Mouse (Mus musculus): Measurements from ENCODE around the gene Tmtc4.

The Tmtc4 gene

DNA sequence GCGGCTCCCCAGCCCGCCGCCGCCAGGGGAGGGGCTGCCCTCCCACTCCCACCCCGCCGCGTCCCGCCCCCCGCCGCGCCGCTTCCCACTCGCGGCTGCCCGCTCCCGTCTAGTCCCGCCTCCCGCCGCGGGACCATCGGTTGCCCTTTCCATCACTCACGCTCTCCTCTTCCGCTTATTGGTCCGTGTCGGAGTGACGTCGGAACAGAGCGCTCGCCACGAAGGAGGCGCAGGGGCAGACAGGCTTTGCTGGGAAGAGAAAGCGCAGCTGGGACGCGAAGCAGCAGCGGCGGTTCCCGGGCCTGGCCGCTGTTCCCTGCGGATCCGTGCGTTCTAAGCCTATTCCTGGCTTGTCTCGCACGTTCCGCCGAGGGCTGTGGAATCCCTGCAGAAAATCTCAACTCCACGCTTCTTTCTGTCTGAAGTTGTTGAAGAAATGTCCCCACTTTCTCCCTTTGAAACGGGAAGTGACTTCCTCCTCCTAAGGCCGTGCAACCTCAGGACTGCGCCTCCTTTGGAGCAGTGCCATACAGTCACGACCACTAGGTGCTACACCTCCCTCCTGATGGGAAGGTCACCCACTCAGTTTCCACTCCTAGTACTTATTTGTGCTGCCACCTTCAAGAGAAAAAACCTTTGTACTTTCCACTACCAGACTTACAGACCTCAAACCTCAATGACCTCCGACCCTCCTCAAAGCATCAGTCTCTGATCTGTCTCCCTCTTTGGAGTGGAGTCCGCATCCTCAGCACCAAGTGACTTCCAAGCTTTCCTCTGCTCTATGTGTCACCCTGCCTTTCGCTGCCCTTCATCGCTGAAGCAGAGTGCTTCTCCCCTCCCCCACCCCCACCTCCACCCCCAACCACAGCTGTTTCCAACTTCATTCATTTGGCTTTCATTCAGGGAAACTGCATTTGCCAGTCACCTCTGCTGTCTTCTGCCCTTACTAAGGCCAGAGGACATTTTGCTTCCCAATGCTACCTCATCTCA lies at the start of gene Tmtc4:
Gene Tmtc4, minus strand, starts transcription at position 810 of the 990 bp plus-strand sequence.
- DNase-seq, result peak; percentile 90

DNA sequence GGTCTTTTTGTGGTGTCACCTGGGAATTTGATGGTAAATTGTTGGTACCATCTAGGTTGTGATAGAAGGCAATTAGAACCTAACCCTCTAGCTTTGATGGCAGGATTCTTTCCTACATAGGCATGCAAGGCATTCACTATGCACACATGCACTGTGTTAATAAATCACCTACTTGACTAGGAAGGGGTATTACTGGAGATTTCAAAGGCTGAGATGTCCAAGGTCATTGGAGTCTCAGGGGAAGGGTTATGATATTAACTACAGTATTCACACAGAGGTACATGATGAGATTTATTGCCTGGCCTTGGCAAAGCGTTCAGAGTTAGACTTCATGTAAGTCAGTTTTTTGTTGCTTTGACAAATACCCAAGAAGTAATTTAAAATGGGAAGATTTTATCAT lies 48.6 kb upstream of the Tmtc4 start:
- no peak for DNase-seq

DNA sequence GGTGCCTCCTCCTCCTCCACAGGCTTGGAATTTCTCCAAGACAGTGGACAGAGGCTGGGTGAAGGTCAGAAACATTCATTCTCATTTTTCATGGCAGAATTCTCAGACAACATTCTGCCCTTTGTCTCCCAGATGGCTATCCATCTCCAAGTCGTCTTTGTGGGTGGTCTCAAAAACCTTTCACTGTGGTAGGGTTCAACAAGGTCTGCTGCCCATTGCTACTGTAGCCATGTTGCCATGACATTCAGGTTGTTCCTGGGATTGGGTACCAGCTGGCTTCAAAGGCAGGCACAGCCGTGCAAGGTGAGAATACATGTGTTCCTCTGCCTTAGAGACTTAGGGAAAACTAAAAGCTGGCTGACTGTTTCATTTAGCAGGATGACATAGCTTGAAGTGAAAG lies 44.0 kb upstream of the Tmtc4 start:
- no peak for DNase-seq

DNA sequence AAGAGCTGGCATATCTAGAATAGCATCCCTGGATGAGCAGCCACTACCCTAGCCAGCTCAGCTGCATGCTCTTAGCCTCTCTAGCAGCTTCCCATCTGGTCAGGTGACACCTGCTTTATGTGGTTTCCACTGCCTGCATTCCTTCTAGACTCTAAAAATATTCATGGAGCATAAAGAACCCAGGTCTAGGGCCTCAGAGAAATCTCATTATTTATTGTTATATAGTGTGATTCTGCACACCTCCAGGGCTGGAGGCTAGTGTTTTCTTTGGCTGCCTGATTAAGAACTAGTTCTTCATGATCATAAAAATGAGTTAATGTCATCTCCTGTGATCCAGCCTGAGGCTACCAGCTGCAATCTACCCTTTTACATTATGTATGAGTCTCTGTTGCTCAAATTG lies 39.1 kb upstream of the Tmtc4 start:
- no peak for DNase-seq

DNA sequence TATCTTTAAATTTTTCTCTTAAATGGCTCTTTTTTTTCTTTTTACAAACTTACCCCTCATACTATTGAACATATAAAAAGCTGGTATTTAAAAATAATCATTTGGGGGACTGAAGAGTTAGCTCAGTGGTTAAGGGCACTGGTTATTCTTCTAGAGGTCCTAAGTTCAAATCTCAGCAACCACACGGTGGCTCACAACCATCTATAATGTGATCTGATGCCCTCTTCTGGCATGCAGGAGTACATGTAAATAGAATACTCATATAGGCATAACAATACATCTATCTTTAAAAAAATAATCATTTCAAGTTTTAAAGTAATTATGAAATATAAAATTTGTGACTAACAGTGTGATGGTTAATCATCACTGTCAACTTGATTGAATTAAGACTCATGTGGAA lies 32.5 kb upstream of the Tmtc4 start:
- DNase-seq, result no peak

DNA sequence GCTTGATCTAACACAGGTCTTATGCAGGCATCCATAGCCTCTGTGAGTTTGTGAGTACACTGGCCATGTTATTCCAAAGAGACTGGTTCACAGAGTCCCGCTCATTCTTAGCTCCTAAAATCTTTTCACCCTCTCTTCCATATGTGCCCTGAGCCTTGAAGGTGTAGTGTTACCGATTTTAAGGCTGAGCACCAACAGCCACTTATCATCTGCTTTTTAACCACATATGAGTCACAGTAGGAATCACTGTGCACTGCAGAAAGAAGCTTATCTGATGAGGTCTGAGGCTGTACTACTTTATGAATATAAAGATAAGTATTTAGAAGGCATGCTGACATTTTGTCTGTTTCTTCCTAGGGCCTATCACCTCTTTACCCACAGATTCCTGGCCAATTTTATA lies 31.9 kb upstream of the Tmtc4 start:
- DNase-seq, result no peak

DNA sequence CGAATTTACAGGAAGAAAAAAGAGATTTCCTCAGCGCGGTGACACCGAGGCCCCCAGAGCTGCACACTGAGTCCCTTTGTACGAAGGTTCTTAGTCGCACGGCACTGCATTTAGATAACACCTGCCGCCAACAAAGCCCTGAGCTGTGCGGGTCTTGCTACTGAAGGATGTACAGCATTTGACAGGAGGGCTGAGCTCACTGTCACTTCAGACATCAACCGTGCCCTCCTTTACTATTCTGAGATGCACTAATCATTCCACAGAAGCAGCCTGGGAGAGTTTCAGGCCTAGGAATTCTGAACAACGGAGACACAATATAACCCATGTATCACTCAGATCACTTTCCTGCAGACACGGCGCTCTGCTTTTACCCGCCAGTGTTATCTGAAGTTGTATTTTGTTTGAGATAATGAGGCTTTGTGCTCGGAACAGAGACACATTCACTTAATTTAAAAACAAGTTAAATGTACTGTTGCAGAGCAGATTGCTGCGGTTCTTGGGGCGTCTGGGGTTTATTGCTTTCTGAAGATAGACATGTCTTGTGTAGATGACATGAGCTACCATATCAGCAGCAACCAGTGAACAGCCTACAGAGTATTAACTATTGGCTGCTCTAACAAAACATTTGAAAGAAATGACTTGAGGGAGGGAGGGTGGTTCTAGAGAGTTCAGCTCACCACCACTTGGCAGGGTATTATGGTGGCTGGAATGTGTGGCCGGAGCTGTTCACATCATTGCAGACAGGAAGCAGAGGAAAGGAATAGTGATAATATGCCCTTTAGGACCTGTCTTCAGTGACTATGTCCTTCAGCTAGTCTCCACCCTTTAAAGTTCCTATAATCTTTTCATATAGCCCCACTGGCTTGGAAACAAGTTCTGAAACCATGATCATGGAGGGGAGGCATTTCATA lies 25.5 kb upstream of the Tmtc4 start:
- no peak for DNase-seq

DNA sequence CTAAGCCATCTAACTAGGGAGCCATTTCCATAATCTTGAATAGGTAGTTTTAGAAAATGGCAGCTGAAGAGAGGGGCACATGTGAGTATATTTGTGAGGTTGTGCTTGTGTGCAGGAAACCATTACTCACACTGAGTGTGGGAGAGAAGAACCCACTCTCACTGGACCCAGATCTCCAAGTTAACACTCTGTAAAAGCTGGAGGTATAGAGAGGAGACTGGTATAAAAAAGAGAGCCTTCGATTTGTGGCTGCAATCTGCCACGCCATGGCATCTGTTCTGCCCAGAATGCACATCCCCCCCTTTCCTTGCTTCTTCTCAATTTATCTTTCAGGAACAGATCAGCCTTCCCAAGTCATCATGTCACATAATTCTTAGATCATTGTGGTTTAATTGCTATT lies 24.8 kb upstream of the Tmtc4 start:
- no peak for DNase-seq

DNA sequence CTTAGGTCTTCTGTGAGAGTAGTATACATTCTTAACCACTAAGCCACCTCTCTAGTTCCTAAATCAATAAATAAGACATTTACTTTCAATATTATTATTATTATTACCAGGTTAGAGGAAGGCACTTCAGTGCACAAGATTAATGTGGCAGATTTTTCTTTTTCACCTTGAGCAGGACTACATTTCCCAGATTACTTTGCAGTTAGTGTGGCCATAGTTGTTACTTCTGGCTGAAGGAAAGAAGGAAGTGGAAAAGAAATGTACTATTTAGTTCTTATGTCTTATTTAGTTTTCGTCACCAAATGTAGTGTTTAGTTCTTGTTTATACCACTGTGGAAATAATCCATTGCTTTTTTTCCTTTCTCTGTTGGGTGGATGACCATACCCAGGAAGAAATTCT lies 19.9 kb upstream of the Tmtc4 start:
- no peak for DNase-seq

DNA sequence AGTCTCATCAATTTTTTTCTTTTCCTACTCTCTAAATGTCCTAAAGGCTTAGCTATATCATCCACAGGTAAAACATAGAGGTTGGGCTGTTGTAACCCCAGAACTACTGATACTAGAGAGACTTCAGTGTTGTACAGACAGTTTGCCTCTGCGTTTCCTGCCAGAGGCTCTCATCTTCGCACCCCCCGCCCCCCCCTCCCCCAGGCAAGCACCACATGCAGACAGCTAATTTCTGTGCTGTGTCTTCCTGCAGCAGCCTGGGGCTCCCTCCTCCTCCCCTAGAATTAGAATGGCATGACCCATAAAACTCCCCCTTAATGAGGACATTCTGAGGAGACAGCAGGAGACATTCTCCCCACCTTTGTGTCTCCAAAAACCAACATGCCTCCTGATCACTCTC lies 17.6 kb upstream of the Tmtc4 start:
- DNase-seq, result no peak

DNA sequence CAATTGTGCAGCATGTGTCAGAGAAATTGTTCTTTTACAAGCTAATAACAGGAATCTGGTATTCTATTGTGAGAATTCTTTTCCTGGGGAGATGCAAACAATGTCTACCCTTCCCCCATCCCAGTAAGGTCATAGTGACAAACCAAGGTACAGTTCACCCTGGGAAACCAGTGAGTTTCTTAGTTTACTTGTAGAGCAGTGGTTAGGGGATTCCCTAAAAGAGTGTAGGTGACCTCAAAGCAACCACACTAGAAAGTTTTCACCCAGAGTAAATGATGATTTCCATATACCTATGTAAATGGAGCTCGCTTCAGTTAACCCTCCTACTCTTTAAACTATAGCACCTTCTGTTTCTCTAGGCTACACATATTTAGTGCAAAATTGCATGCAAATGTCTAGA lies 13.6 kb upstream of the Tmtc4 start:
- no peak for DNase-seq

DNA sequence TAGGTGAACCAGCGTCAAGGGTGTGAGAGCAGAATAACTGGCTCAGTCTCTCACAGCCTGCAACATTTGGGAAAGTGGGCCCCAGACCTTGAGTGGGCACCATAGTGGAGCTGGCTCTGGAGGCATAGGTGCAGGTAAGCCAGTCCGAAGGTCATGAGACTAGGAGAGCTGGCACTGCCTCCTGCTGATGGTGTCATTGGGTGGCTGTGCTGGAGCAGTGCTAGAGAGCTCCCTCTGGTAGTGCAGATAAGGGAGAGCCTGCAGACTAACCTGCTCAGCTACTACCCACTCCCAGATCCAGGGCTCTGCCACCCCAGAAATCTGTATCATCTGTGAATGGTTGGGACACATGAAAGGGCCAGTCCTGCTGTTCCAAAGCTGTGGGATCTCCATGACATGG lies 10.1 kb upstream of the Tmtc4 start:
- no peak for DNase-seq

DNA sequence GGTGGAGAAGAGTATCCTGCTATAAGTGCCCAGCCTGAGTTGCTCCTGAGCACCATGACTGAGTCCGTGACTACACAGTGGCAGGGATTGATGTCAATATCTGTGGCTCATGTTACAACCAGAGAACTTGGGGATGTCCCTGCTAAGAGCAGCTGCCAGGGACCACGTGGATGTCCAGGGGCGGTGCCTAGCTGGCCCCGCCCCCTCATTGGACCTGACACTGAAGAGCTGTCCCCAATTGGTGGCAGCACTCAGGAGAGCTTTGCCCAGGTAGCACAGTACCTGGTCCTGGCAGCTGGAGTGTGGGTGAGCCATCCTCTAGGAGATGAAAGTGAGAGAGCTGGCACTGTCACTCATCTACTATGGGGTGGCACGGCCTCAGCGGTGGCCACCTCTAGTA lies 9.1 kb upstream of the Tmtc4 start:
- no peak for DNase-seq

DNA sequence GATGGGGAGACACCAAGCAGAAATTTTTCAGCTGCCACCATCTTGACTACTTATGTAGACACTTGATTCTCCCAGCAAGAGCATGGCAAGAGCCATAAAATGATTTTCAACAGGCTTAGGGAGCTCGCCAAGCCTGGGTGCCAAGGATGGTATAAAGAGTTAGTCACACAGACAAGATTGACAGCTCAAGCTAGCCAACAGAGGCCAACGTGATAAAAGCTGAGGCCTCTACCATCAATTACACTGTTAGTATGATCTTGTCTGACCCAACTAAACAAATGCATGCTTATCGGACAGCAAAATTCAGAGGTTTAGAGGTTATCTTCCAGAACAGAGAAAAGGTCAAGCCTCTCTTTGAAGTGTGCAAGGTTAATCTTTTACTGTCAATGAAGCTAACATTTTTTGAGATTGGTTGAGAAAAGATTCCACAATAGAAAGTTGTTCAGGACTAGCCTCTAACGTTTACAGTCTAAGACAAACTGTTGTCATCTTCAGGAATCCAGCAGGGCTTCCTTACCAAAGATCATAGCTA lies 6.8 kb upstream of the Tmtc4 start:
- DNase-seq, result no peak

DNA sequence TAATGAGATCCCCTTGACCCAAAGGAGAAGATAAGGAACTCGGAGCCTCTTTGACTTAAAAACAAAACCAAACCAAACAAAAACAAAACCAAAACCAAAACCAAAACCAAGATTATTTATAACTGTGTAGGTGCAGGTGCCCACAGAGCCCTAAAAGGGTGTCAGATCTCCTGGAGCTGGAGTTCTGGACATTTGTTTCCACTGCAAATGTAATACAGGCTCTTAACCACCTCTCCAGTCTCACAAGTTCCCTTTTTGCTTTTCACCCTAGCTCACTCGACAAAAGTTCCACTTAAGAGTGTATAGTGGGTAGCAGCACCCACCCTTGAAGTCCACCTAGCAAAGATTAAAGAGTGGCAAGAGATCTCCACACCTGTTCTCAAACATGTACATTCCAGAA lies 2.6 kb upstream of the Tmtc4 start:
- DNase-seq, result no peak

DNA sequence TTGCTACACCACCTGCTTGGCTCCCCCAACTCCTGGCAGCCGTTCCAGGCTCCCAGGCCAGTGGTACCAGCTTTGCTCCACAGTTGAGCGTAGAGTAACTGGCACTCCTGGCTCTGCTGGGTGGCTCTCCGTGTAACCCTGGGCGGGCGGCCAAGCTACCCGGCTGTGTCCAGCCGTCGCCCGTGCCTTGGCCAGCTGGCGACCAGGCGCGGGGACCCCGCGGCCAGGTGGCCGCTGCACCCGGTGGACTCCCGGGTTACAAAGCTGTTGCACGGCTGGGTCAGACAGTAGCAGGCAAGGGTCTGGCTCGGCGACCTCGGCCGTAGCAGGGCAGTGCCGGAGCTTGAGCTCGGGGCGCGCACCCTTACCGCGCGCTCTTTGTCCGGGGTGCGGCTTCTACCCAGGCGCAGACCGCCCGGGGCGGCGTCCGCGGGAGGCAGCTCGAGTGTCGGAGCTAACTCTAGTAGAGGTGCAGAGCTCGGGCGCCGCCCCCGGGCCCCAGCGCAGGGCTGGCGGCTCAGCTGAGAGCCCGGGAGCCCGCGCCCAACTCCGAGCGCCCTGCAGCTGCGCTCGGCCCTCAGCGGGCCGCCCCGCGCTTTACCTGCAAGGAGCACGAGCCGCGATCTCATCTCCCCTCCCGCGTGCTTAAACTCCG lies 1.1 kb downstream of the Tmtc4 start:
- DNase-seq, result peak in 1 of 2 experiments; percentile 70

DNA sequence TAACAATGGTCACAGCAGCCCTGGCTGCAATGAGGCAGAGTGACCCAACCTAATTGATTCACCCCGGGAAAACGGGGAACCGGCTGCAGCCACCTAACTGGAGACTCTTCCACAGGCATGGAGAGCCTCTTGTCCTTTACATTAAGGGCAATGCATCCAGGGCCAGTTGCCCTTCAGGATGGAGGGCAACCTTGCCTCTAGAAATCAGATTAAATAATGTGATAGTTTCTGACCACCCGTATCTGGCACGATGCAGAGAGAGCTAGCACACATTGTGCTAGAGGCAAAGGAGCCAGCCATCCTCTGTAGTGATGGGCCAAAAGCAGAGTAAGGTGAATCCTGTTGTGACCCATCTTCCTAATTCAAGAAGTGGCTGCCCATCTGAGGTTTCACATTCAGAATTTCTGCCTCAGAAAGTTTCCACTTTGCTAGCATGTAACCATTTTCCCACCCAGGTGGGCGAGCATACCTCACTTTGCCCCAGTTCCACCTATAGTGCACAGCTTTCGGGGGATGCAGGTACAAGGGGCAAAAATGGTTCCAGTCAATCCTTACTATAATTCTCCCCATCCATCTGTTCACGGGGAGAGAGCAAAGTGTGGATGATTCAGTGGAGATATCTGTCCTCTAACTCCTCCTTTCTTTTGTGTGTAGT lies 1.9 kb downstream of the Tmtc4 start:
- DNase-seq, result no peak

DNA sequence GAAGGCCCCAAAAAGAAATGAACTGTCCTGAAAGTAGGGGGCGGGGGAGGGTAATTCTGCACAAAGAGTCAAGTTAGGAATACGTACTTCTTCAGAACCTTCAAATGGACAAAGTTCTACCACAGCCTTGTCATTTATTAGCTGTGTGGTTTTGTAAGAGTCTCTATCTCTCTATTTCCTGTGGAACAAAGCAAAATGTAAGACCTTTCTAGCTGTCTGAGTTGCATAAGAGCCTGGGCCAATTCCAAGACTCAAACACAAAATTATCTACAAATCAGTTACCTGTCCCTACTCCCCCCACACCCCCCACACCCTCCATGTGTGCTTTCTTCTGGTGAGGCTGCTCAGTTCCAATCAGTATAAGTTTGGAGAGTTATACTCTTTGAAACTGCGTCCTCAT lies 5.0 kb downstream of the Tmtc4 start:
- no peak for DNase-seq

DNA sequence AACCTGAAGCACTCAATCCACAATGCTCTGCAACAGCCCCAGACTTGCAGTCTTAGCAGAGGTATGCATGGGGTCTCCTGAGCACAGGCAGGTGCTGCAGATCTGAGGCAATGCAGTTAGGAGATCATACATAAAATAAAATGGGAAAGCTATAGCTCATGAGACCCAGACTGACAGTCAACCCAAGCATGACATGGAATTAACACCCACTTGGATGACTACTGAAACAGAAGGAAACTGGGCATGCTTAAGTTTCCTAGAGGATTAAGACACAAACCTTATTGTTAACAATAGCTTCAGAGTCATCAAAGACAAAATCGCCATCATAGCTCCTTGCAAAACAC lies 6.1 kb downstream of the Tmtc4 start:
- DNase-seq, result no peak

DNA sequence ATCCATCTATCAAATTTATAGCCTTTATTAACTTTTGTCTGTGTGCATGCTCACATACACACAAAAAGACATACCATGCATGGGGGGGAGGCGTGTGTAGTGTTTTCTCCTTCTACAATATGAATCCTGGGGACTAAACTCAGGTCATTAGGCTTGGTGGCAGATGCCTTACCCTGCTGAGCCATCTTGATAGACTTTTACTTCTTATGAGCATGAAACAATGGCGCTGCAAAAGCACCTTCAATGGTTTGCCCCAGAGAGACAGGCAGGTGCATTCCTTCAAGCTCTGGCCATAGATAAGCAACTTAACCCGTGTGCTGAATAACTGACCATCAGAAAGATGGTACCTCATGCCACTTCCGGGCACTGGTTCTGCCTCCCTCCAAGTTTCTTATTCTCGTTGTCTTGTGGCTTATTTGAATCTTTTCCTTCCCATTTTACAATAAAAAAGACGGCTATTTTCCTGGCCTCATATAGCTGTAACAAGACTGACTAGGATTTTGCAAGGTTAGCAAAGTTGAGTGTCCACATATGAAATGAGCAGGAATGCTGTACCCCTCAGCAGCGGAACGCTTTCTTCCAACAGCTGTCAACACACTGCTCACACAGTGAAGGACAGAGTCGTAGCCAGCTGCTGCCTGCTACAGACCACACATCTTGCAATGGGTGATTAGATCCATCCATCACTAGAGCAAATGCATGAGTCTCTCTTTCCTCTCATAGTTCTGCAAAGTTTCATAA lies 6.6 kb downstream of the Tmtc4 start:
- DNase-seq, result no peak

DNA sequence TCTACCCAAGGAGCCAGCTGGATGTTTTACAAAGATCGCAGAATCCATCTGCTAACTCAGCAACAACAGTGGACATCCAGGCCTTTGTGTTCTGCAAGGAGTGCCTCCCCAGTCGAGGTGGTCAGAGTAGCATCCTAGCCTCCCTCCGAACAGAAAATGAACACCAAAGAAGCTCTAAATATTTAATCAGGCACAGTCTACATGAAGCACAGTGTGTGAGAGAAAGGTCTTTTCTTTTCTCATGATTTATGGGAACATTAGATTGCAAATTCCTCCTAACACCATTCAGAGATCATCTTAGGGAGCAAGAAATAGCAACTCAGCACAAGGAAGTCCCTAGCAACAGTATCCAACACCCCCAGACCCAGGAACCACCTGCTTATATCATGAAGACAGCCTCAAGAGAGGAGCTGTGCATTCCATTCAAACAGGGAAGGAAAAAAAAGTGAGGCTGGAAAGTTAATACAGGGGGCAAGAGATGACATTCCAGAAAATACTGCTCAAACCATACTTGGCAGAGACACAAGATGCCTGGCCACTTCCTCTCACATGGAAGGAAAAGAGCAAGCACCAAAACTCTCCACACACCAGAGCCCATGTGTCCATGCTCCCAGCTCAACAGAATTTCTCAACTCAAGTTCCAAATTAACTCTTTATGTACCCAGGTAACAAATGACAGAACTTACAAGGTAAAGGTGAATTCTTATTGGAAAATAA lies 8.8 kb downstream of the Tmtc4 start:
- DNase-seq, result no peak

Measured in spleen, adult 18-20 months (tissue).